Mouse (Mus musculus) adipose tissue, adult 10 weeks (tissue): ENCODE data around the gene Gm17067. TPM values are rescaled to one million over a fixed set of nuclear protein-coding genes. Genes with fewer than 3 reads are reported as not detected.

Source experiments
- polyA plus RNA-seq: library from polyadenylated mRNA; stranded (reverse); fragments of 350-450 nt; fragmentation: Illumina TruSeq; extraction: RNeasy Lipid Tissue Mini Kit (QIAGEN cat#74804); gene quantifications from one replicate; pipeline ENCODE4 v1.2.3, GENCODE M21; 2014; ENCODE audit warnings: low read depth, low replicate concordance

Gene Gm17067
- polyA plus RNA-seq = 0.07 TPM

GRCm38 (mm10) chr7:42726917-42727316 lies at the start of gene Gm17067:
Gm17067 (minus strand) TSS chr7:42727017.

GRCm38 (mm10) chr7:42692362-42693158 lies 34.3 kb downstream of the Gm17067 start, which contains the start of gene Zfp975:
Zfp975 (minus strand) TSS chr7:42692742.

Other genes with a start within 250 kb of the Gm17067 start
- 6.6 TPM for gene Zfp141, start 221.3 kb downstream of the Gm17067 start, polyA plus RNA-seq
- gene Gm21028, start 148.4 kb downstream of the Gm17067 start, polyA plus RNA-seq = not detected
- 1.6 TPM for gene Zfp977, start 134.5 kb downstream of the Gm17067 start, polyA plus RNA-seq
- gene Zfp976, start 84.4 kb downstream of the Gm17067 start, polyA plus RNA-seq = 2.7 TPM
- gene Zfp975, start 34.3 kb downstream of the Gm17067 start, polyA plus RNA-seq = 4.5 TPM
- not detected for gene Vmn2r62, start 66.5 kb upstream of the Gm17067 start, polyA plus RNA-seq
- gene Gm2381, start 140.2 kb upstream of the Gm17067 start, polyA plus RNA-seq = not detected
- not detected for gene Vmn2r63, start 206.8 kb upstream of the Gm17067 start, polyA plus RNA-seq